Mouse (Mus musculus): ENCODE measurements around the gene Riok1.

- no peak for TF ChIP-seq CTCF (IDR thresholded peaks at IDR 0.05; ENCODE audit: borderline replicate concordance, control insufficient read depth, extremely low read depth, insufficient read depth, low read length, poor library complexity)
- no peak for TF ChIP-seq POLR2A (IDR thresholded peaks at IDR 0.05; ENCODE audit: control insufficient read depth, extremely low read depth, insufficient read depth, low read length, poor library complexity)
Measured at GRCm38 (mm10) chr13:38074404-38074803, 37.6 kb downstream of the Riok1 start.
